Mouse (Mus musculus): ENCODE data around the gene Leng8. TPM values are rescaled to one million over a fixed set of nuclear protein-coding genes. Genes with fewer than 3 reads are reported as not detected.
"Not testable (repeated sequence)": the region's sequence is repeated elsewhere in the genome, so short reads cannot be mapped to it uniquely, and the experiment has no call there.

The Leng8 gene
- polyA plus RNA-seq, 1 experiment from 2014 or later, result 77.6 TPM

DNA sequence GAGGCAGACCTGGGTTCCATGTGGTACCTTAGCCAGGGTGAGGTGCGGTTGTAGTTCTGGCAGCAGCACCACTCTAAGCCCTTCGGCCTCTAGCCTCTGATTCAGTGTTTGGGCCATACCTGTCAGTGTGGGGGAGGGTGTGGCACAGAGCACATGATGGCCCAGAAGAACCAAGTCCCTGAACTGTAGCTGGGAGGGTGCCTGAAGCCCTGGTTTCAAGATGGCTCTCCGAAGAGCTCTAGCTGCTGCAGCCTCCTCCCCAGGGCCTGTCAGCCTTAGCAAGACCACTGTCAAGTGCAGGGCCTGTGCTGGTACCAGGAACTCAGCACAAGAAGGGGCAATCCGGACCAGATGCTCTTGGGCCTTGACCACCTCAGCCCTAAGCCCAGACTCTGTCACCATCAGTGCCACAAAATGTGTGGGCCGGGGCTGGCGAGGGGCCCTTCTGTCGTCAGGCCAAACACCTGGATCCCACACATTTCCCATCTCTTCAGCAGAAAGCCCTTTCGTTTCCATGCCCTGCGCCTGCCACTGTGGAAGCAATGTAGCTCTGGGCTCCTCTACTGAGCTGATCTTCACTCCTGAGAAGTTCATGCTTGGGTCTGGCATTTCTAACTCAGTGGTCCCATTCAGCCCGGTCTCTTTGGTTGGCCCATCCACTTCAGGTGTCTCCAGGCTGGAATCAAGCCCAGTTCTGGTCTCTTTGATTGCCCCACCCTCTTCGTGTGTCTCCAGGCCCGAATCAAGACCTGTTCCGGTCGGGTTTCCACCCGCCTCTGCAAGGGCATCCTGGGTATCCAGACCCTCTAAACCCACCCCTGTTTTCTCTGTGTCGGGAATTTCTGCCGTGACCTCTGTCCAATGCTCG, 11.7 kb downstream of the Leng8 start:
- ATAC-seq (ENCODE audit: insufficient number of reproducible peaks, low FRiP score), result peak; percentile 5; the same call in 1 of the 2 replicates
- peaks cover 56% of the 10 kb centered on the region for H3K36me3 ChIP-seq
- WGBS, result 29% methylated on average over 18 of the region's 18 CpGs

GRCm38 (mm10) chr7:4149209-4150054, 12.6 kb downstream of the Leng8 start:
- Histone ChIP-seq H3K36me3 (peaks cover 47% of the 10 kb centered on the region), H3K4me1 (replicated peaks) (peaks cover 29% of the 10 kb centered on the region), H3K27me3 (replicated peaks) (peaks cover 15% of the 10 kb centered on the region), H3K9ac (peak overlapping the region; percentile 81), H3K9me3 (replicated peaks) (no peaks in the 10 kb centered on the region), H3K27ac (ENCODE audit: poor library complexity, severe bottlenecking) (peak overlapping the region; percentile 93), H3K4me2 (peak overlapping the region; percentile 98), H3K4me3 (peak overlapping the region; percentile 80)
- WGBS, result under 1% methylated on average over 64 of the region's 64 CpGs
- ATAC-seq (ENCODE audit: insufficient number of reproducible peaks, low FRiP score), result peak; percentile 83

More for the DNA sequence above, 11.7 kb downstream of the Leng8 start:
- H3K4me1 ChIP-seq (replicated peaks), result peaks cover 29% of the 10 kb centered on the region
- peaks cover 15% of the 10 kb centered on the region for H3K27me3 ChIP-seq (replicated peaks)
- peak overlapping the region; percentile 93 for H3K27ac ChIP-seq (ENCODE audit: poor library complexity, severe bottlenecking)
- peak overlapping the region; percentile 98 for H3K4me2 ChIP-seq
- peak overlapping the region; percentile 80 for H3K4me3 ChIP-seq
- peak overlapping the region; percentile 81 for H3K9ac ChIP-seq
- no peaks in the 10 kb centered on the region for H3K9me3 ChIP-seq (replicated peaks)

DNA sequence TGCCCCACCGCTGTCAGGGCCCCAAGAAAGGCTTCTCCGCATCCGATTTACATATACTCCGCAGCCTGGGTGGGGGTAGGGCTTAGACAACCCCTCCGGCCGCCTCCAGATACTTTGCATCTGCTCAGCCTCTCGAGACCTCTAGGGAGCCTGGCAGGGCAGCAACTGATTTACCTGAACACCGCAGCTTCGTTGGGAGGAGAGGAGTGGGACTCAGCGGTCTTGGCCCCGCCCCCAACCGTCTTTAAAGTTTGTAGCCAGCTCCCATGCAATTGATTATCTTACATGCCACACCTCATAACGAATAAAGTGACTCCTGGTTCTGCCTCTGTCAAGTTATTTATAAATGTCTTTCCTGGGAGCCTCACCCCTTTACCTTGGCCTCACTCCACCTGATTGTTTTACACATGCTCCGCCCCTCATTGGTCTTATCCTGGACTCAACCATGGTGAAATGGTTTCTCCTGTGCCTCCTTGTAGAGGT, 13.3 kb downstream of the Leng8 start, which contains the start of gene Leng9:
Gene Leng9, minus strand, starts transcription at position 316 of the 483 bp plus-strand sequence.
- WGBS, result 3% methylated on average over 14 of the region's 14 CpGs
- Histone ChIP-seq H3K9ac (peak within 1 kb of the TSS; percentile 81), H3K36me3 (peaks cover 41% of the 10 kb centered on the region), H3K4me2 (peak within 1 kb of the TSS; percentile 98), H3K27ac (ENCODE audit: poor library complexity, severe bottlenecking) (peak within 1 kb of the TSS; percentile 93), H3K4me1 (replicated peaks) (peaks cover 29% of the 10 kb centered on the region), H3K4me3 (peak within 1 kb of the TSS; percentile 80), H3K27me3 (replicated peaks) (peaks cover 15% of the 10 kb centered on the region), H3K9me3 (replicated peaks) (no peaks in the 10 kb centered on the region)
- ATAC-seq (ENCODE audit: insufficient number of reproducible peaks, low FRiP score), result peak; percentile 12; the same call in 1 of the 2 replicates

DNA sequence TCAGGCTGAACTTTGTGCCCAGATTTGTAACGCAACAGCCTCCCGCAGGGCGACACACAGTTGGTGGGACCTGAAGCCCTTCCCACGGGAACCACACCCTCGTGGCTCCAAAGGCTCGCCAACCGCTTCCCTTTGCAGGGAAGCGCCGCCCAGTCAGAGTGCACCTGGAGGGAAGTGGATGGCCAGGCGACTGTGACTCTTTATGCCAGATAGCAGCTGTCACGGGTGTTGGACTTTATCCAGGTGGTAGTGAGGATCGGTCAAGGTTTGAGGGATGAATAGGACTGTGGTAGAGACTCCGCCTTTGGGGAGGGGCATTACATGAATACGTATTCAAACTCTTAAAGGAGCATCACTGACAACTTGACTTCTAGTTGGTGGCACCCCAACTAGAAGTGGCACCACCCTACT, 14.0 kb downstream of the Leng8 start:
- Histone ChIP-seq H3K4me2 (peak overlapping the region; percentile 98), H3K36me3 (peaks cover 33% of the 10 kb centered on the region), H3K27ac (ENCODE audit: poor library complexity, severe bottlenecking) (no peak overlapping the region), H3K4me1 (replicated peaks) (peaks cover 29% of the 10 kb centered on the region), H3K27me3 (replicated peaks) (peaks cover 15% of the 10 kb centered on the region), H3K4me3 (peak overlapping the region; percentile 80), H3K9me3 (replicated peaks) (no peaks in the 10 kb centered on the region), H3K9ac (no peak overlapping the region)
- no peak for ATAC-seq (ENCODE audit: insufficient number of reproducible peaks, low FRiP score)
- 14% methylated on average over 14 of the region's 14 CpGs for WGBS

GRCm38 (mm10) chr7:4151241-4151640, 14.4 kb downstream of the Leng8 start:
- Histone ChIP-seq H3K36me3 (peaks cover 29% of the 10 kb centered on the region), H3K27ac (ENCODE audit: poor library complexity, severe bottlenecking) (no peak overlapping the region), H3K4me3 (peak overlapping the region; percentile 80), H3K4me1 (replicated peaks) (peaks cover 29% of the 10 kb centered on the region), H3K27me3 (replicated peaks) (peaks cover 15% of the 10 kb centered on the region), H3K4me2 (peak overlapping the region; percentile 98), H3K9me3 (replicated peaks) (no peaks in the 10 kb centered on the region), H3K9ac (no peak overlapping the region)
- WGBS, result 25% methylated on average over 22 of the region's 22 CpGs
- ATAC-seq (ENCODE audit: insufficient number of reproducible peaks, low FRiP score), result no peak

DNA sequence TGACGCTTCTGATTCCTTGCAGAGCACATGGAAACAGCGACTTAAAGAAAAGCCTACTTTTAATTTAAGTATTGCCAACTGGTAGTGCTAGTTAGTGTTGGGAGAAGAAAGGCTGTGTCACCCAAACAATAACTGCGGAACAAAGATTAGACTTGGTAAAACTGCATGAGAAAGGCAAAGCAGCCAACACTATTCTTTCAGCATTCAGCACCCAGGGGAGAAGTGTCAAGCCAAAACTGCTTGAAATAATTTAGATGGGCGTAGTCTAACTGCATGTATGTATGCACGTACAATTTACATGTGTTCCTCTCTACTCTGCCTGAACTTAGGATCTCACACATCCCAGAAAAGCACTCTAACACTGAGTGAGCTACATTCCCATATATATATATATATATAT, 17.5 kb downstream of the Leng8 start:
- ATAC-seq (ENCODE audit: insufficient number of reproducible peaks, low FRiP score), result no peak

DNA sequence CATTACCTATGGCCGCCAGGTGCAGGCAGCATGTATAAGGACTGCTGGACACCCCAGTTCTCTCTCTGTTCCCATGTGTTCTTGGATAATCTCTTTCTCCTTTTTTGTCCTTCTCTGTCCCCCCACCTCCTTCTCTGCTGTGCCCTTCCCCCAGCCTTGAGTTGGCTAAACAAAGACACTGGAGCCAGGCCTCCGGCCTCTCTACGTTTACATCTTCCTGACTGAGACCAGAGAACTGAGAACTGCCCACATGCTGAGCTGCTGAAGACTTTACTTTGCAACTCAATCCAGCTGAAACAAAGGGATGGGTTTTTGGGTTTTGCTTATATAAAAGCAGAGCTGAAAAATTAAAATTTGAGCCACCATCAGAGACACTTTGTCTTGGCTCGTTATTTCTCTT, 18.1 kb downstream of the Leng8 start:
- Histone ChIP-seq H3K36me3 (peaks cover 7% of the 10 kb centered on the region), H3K4me1 (replicated peaks) (peaks cover 17% of the 10 kb centered on the region), H3K4me2 (no peak overlapping the region), H3K27ac (ENCODE audit: poor library complexity, severe bottlenecking) (no peak overlapping the region), H3K9ac (no peak overlapping the region), H3K4me3 (no peak overlapping the region), H3K27me3 (replicated peaks) (peaks cover 15% of the 10 kb centered on the region), H3K9me3 (replicated peaks) (no peaks in the 10 kb centered on the region)
- ATAC-seq (ENCODE audit: insufficient number of reproducible peaks, low FRiP score), result no peak
- WGBS, result 49% methylated on average over 4 of the region's 4 CpGs

More for the DNA sequence above, 17.5 kb downstream of the Leng8 start:
- no peak overlapping the region for H3K9ac ChIP-seq
- peaks cover 7% of the 10 kb centered on the region for H3K36me3 ChIP-seq
- no peak overlapping the region for H3K4me2 ChIP-seq
- H3K9me3 ChIP-seq (replicated peaks), result no peaks in the 10 kb centered on the region
- WGBS, result 68% methylated on average over 5 of the region's 5 CpGs
- H3K4me1 ChIP-seq (replicated peaks), result peaks cover 19% of the 10 kb centered on the region
- H3K4me3 ChIP-seq, result no peak overlapping the region
- H3K27ac ChIP-seq (ENCODE audit: poor library complexity, severe bottlenecking), result no peak overlapping the region
- peaks cover 15% of the 10 kb centered on the region for H3K27me3 ChIP-seq (replicated peaks)

GRCm38 (mm10) chr7:4161596-4161995, 24.8 kb downstream of the Leng8 start:
- WGBS, result 86% methylated on average over 4 of the region's 4 CpGs

DNA sequence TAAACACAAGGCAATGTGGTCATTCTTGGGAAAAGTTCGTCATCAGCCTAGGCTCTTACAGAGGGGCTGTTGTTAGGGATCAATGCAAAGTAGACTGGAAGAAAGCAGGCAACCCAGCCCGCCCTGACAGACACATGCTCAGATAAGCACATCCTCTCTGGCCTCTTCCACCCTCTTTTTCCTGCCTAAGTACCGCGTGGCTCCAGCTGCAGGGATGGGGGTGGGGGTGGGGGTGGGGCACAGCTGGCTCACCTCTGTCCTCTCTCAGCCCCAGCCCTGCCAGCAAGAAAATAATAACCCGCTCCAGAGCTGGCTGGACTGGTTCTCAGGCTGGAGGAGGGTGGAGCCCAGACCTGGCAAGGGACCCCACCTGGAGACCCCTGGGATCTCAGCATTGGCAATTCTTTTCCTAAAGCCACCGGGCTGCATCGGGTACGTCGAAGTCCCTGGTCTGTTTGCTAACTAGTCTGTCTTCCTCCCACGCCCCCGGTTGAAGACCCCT, 26.8 kb downstream of the Leng8 start:
- Histone ChIP-seq H3K4me1 (replicated peaks) (peaks cover 18% of the 10 kb centered on the region), H3K36me3 (no peaks in the 10 kb centered on the region), H3K9ac (peak overlapping the region; percentile 77), H3K4me2 (peak overlapping the region; percentile 76), H3K9me3 (replicated peaks) (no peaks in the 10 kb centered on the region), H3K4me3 (peak overlapping the region; percentile 60), H3K27me3 (replicated peaks) (no peaks in the 10 kb centered on the region), H3K27ac (ENCODE audit: poor library complexity, severe bottlenecking) (peak overlapping the region; percentile 86)
- 3% methylated on average over 11 of the region's 11 CpGs for WGBS
- peak; percentile 71 for ATAC-seq (ENCODE audit: insufficient number of reproducible peaks, low FRiP score)

More at GRCm38 (mm10) chr7:4161596-4161995, 24.8 kb downstream of the Leng8 start:
- H3K4me2 ChIP-seq; H3K27ac ChIP-seq (ENCODE audit: poor library complexity, severe bottlenecking); H3K36me3 ChIP-seq; H3K9ac ChIP-seq; H3K4me3 ChIP-seq; H3K9me3 ChIP-seq (replicated peaks); H3K27me3 ChIP-seq (replicated peaks); ATAC-seq (ENCODE audit: insufficient number of reproducible peaks, low FRiP score): not testable (repeated sequence)
- H3K4me1 ChIP-seq (replicated peaks), result peaks cover 15% of the 10 kb centered on the region

DNA sequence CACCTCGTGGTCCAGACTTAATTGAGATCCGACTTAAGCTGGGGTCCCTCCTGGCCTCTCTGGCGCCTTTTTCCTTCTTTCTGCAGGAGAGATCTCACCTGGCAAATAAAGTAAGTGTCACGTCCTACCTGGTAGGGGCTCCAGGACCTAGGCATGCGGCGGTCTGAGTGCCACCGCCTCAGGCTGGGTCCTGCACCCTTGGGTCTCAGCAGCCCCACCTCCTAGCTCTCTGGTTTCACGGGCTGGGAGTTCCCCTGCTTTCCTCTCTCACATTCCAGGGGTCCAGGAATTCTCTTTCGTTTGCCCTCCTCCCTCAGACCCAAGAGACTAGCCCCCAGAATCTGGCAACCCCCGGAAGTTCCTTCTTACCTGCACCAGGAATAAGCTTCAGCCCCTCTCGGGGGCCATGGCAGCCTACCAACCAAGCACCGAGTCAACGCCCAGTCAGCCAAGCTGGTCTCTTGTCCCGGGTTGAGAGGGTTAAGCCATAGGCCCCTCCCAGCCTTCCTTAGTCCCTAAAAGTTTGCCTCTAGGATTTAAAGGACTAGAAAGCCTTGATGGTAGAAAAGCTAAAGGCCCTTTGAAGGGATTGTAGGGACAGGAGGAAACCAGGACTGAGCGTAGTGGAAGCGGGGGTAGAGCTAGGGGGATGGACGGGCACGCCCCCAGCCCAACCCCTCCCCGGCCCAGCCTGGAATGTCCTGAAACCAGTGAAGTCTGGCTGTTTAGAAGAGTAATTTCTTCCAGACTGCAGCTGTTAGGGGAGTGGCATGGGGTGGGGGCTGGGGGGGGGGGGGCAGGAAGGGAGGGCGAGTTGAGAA, 27.5 kb downstream of the Leng8 start, which contains the start of gene Cdc42ep5:
Gene Cdc42ep5, minus strand, starts transcription at position 771 of the 821 bp plus-strand sequence.
- H3K36me3 ChIP-seq, result no peaks in the 10 kb centered on the region
- WGBS, result under 1% methylated on average over 19 of the region's 20 CpGs
- peak within 1 kb of the TSS; percentile 76 for H3K4me2 ChIP-seq
- H3K9ac ChIP-seq, result peak within 1 kb of the TSS; percentile 77
- peak within 1 kb of the TSS; percentile 60 for H3K4me3 ChIP-seq
- peak within 1 kb of the TSS; percentile 86 for H3K27ac ChIP-seq (ENCODE audit: poor library complexity, severe bottlenecking)
- H3K9me3 ChIP-seq (replicated peaks), result no peaks in the 10 kb centered on the region
- H3K4me1 ChIP-seq (replicated peaks), result peaks cover 18% of the 10 kb centered on the region
- ATAC-seq (ENCODE audit: insufficient number of reproducible peaks, low FRiP score), result peak; percentile 91
- no peaks in the 10 kb centered on the region for H3K27me3 ChIP-seq (replicated peaks)
